Mouse (Mus musculus) kidney, adult 2 months (tissue): ENCODE data around the gene Chst3.

Experiments used
- CTCF ChIP-seq: fragments of 200-500 bp; conservative IDR thresholded peaks from 2 replicates; pipeline ENCODE4 v1.5.1; 2011; ENCODE audit warnings: low read depth, mild to moderate bottlenecking, control low read depth, low read length, moderate library complexity, mixed read lengths; ENCODE audit not compliant: insufficient read depth, insufficient read length
- POLR2A ChIP-seq: fragments of 200-500 bp; IDR thresholded peaks from one replicate; pipeline ENCODE4 v1.6.1; 2011; ENCODE audit warnings: low read depth, low read length, control low read depth

GRCm38 (mm10) chr10:60134201-60134600, 84.9 kb downstream of the Chst3 start:
- TF ChIP-seq CTCF (no peak), POLR2A (no peak)
